Mouse (Mus musculus) neural tube, embryonic 15.5 days (tissue): ENCODE results near the gene Smim12. TPM values are rescaled to one million over a fixed set of nuclear protein-coding genes. Genes with fewer than 3 reads are reported as not detected.

Experiments used
- ATAC-seq: fragments of 200-750 bp; cut with Nextera tagmentation; 2 replicates; pipeline ENCODE4 v1.8.0; 2017; ENCODE audit warnings: mild to moderate bottlenecking, moderate TSS enrichment, moderate library complexity; ENCODE audit not compliant: low FRiP score
- H3K27ac ChIP-seq: fragments of 300-500 bp; sonication (generic); replicated peaks from 2 replicates; pipeline ENCODE4 v1.5.1; 2015; ENCODE audit warnings: mild to moderate bottlenecking, inconsistent platforms
- H3K27me3 ChIP-seq: fragments of 300-500 bp; sonication (generic); replicated peaks from 2 replicates; pipeline ENCODE4 v1.6.1; 2015; ENCODE audit warnings: inconsistent platforms
- H3K36me3 ChIP-seq: fragments of 300-500 bp; sonication (generic); 2 replicates; pipeline ENCODE4 v1.6.1; 2015; ENCODE audit warnings: inconsistent platforms
- H3K4me1 ChIP-seq: fragments of 300-500 bp; sonication (generic); 2 replicates; pipeline ENCODE4 v1.6.1; 2015; ENCODE audit warnings: inconsistent platforms
- H3K4me2 ChIP-seq: fragments of 300-500 bp; sonication (generic); 2 replicates; pipeline ENCODE4 v1.6.1; 2015; ENCODE audit warnings: inconsistent platforms, mild to moderate bottlenecking, moderate library complexity
- H3K4me3 ChIP-seq: fragments of 300-500 bp; sonication (generic); replicated peaks from 2 replicates; pipeline ENCODE4 v1.5.1; 2015; ENCODE audit warnings: mild to moderate bottlenecking, inconsistent platforms
- H3K9ac ChIP-seq: fragments of 300-500 bp; sonication (generic); replicated peaks from 2 replicates; pipeline ENCODE4 v1.6.1; 2015; ENCODE audit warnings: mild to moderate bottlenecking, inconsistent platforms
- H3K9me3 ChIP-seq: fragments of 300-500 bp; sonication (generic); replicated peaks from 2 replicates; pipeline ENCODE4 v1.6.1; 2016; ENCODE audit warnings: inconsistent platforms
- WGBS: fragments of 180-500 bp; shearing (Covaris S2); methylation state at CpG from one replicate; pipeline ENCODE4 v1.1.7; 2015; ENCODE audit warnings: mixed read lengths; 5-methylcytosine and 5-hydroxymethylcytosine counted together
- polyA plus RNA-seq: library from polyadenylated mRNA; unstranded; fragments of >200 nt; fragmentation: Nextera tagmentation; extraction: Ambion mirVana; gene quantifications from 2 replicates; pipeline ENCODE4 v1.2.1, GENCODE M21; 2015

Gene Smim12
- polyA plus RNA-seq, 1 experiment from 2014 or later: 68.9 TPM

- ATAC-seq: no peak
Measured at GRCm38 (mm10) chr4:127236631-127237030, 7.0 kb upstream of the Smim12 start.

GRCm38 (mm10) chr4:127237271-127237670 is 6.3 kb upstream of the Smim12 start:
- H3K4me1 ChIP-seq: peaks cover 27% of the 10 kb centered on the region
- H3K4me2 ChIP-seq: no peak overlapping the region
- no peaks in the 10 kb centered on the region for H3K9me3 ChIP-seq
- H3K4me3 ChIP-seq: no peak overlapping the region
- H3K27ac ChIP-seq: no peak overlapping the region
- 53% methylated on average over 10 of the region's 10 CpGs for WGBS
- no peaks in the 10 kb centered on the region for H3K27me3 ChIP-seq
- no peak overlapping the region for H3K9ac ChIP-seq
- ATAC-seq: no peak
- H3K36me3 ChIP-seq: no peaks in the 10 kb centered on the region

More at GRCm38 (mm10) chr4:127236631-127237030, 7.0 kb upstream of the Smim12 start:
- Histone ChIP-seq H3K4me2 (peak overlapping the region; percentile 97), H3K27ac (peak overlapping the region; percentile 87), H3K27me3 (no peaks in the 10 kb centered on the region), H3K4me3 (peak overlapping the region; percentile 50), H3K4me1 (peaks cover 33% of the 10 kb centered on the region), H3K36me3 (no peaks in the 10 kb centered on the region), H3K9me3 (no peaks in the 10 kb centered on the region), H3K9ac (peak overlapping the region; percentile 62)
- WGBS: 2% methylated on average over 14 of the region's 14 CpGs

- H3K4me2 ChIP-seq: no peak overlapping the region
- H3K9ac ChIP-seq: no peak overlapping the region
- no peaks in the 10 kb centered on the region for H3K27me3 ChIP-seq
- H3K9me3 ChIP-seq: no peaks in the 10 kb centered on the region
- no peak overlapping the region for H3K4me3 ChIP-seq
- 59% methylated on average over 6 of the region's 6 CpGs for WGBS
- H3K27ac ChIP-seq: no peak overlapping the region
- H3K36me3 ChIP-seq: peaks cover 9% of the 10 kb centered on the region
- H3K4me1 ChIP-seq: peaks cover 18% of the 10 kb centered on the region
- ATAC-seq: no peak
Measured at GRCm38 (mm10) chr4:127242696-127243095, 888 bp upstream of the Smim12 start.

GRCm38 (mm10) chr4:127243953-127244352 is 369 bp downstream of the Smim12 start:
- peak; percentile 72 for ATAC-seq
- Histone ChIP-seq H3K4me3 (peak overlapping the region; percentile 71), H3K4me1 (peaks cover 18% of the 10 kb centered on the region), H3K4me2 (peak overlapping the region; percentile 93), H3K27ac (peak overlapping the region; percentile 39), H3K36me3 (peaks cover 16% of the 10 kb centered on the region), H3K27me3 (no peaks in the 10 kb centered on the region), H3K9me3 (no peaks in the 10 kb centered on the region), H3K9ac (peak overlapping the region; percentile 84)
- WGBS: 0% methylated on average over 26 of the region's 26 CpGs

GRCm38 (mm10) chr4:127249701-127250349 is 6.2 kb downstream of the Smim12 start:
- no peak overlapping the region for H3K4me2 ChIP-seq
- H3K4me3 ChIP-seq: no peak overlapping the region
- H3K9me3 ChIP-seq: no peaks in the 10 kb centered on the region
- peak; percentile 94 for ATAC-seq
- 2% methylated on average over 5 of the region's 5 CpGs for WGBS
- peaks cover 17% of the 10 kb centered on the region for H3K4me1 ChIP-seq
- peaks cover 16% of the 10 kb centered on the region for H3K36me3 ChIP-seq
- no peaks in the 10 kb centered on the region for H3K27me3 ChIP-seq
- H3K27ac ChIP-seq: no peak overlapping the region
- H3K9ac ChIP-seq: no peak overlapping the region

GRCm38 (mm10) chr4:127251963-127252585 is 8.5 kb downstream of the Smim12 start:
- Histone ChIP-seq H3K9me3 (no peaks in the 10 kb centered on the region), H3K36me3 (peaks cover 13% of the 10 kb centered on the region), H3K27me3 (no peaks in the 10 kb centered on the region), H3K4me1 (peaks cover 10% of the 10 kb centered on the region; the same call in 1 of the 2 replicates), H3K4me2 (no peak overlapping the region), H3K27ac (no peak overlapping the region), H3K9ac (no peak overlapping the region), H3K4me3 (no peak overlapping the region)
- ATAC-seq: no peak
- WGBS: 62% methylated on average over 22 of the region's 22 CpGs

GRCm38 (mm10) chr4:127256739-127257138 is 13.2 kb downstream of the Smim12 start:
- ATAC-seq: no peak
- Histone ChIP-seq H3K36me3 (no peaks in the 10 kb centered on the region), H3K4me2 (no peak overlapping the region)

GRCm38 (mm10) chr4:127258186-127258897 is 14.8 kb downstream of the Smim12 start:
- 62% methylated on average over 12 of the region's 12 CpGs for WGBS
- no peak for ATAC-seq
- H3K9ac ChIP-seq: no peak overlapping the region
- H3K4me1 ChIP-seq: no peaks in the 10 kb centered on the region
- no peaks in the 10 kb centered on the region for H3K27me3 ChIP-seq
- no peak overlapping the region for H3K4me3 ChIP-seq
- H3K36me3 ChIP-seq: no peaks in the 10 kb centered on the region
- H3K9me3 ChIP-seq: no peaks in the 10 kb centered on the region
- H3K4me2 ChIP-seq: no peak overlapping the region
- H3K27ac ChIP-seq: no peak overlapping the region

More at GRCm38 (mm10) chr4:127256739-127257138, 13.2 kb downstream of the Smim12 start:
- H3K4me3 ChIP-seq: no peak overlapping the region
- no peak overlapping the region for H3K9ac ChIP-seq
- no peaks in the 10 kb centered on the region for H3K9me3 ChIP-seq
- no peak overlapping the region for H3K27ac ChIP-seq
- peaks cover 8% of the 10 kb centered on the region; the same call in 1 of the 2 replicates for H3K4me1 ChIP-seq
- 58% methylated on average over 5 of the region's 5 CpGs for WGBS
- H3K27me3 ChIP-seq: no peaks in the 10 kb centered on the region

GRCm38 (mm10) chr4:127261601-127262000 is 18.0 kb downstream of the Smim12 start:
- Histone ChIP-seq H3K9ac (no peak overlapping the region), H3K9me3 (no peaks in the 10 kb centered on the region), H3K4me2 (no peak overlapping the region), H3K4me3 (no peak overlapping the region), H3K4me1 (no peaks in the 10 kb centered on the region), H3K27me3 (no peaks in the 10 kb centered on the region), H3K27ac (no peak overlapping the region), H3K36me3 (no peaks in the 10 kb centered on the region)
- ATAC-seq: no peak
- 91% methylated on average over 14 of the region's 14 CpGs for WGBS

- H3K4me3 ChIP-seq: no peak overlapping the region
- no peaks in the 10 kb centered on the region for H3K9me3 ChIP-seq
- H3K36me3 ChIP-seq: no peaks in the 10 kb centered on the region
- WGBS: 62% methylated on average over 19 of the region's 19 CpGs
- H3K4me1 ChIP-seq: no peaks in the 10 kb centered on the region
- H3K27ac ChIP-seq: no peak overlapping the region
- no peak for ATAC-seq
- no peaks in the 10 kb centered on the region for H3K27me3 ChIP-seq
- H3K9ac ChIP-seq: no peak overlapping the region
- no peak overlapping the region for H3K4me2 ChIP-seq
Measured at GRCm38 (mm10) chr4:127263438-127264182, 20.0 kb downstream of the Smim12 start.

GRCm38 (mm10) chr4:127264183-127264554 is 20.6 kb downstream of the Smim12 start:
- no peaks in the 10 kb centered on the region for H3K27me3 ChIP-seq
- no peaks in the 10 kb centered on the region for H3K36me3 ChIP-seq
- WGBS: 62% methylated on average over 5 of the region's 5 CpGs
- H3K27ac ChIP-seq: no peak overlapping the region
- no peaks in the 10 kb centered on the region for H3K9me3 ChIP-seq
- H3K9ac ChIP-seq: no peak overlapping the region
- ATAC-seq: no peak
- H3K4me2 ChIP-seq: no peak overlapping the region
- H3K4me1 ChIP-seq: no peaks in the 10 kb centered on the region
- H3K4me3 ChIP-seq: no peak overlapping the region
